ENCODE assay signal across 17 mouse cellular contexts in genomic region chr2:132589906-132590538, GRCm38 (mm10). TPM values are rescaled to one million over a fixed set of nuclear protein-coding genes. Genes with fewer than 3 reads are reported as not detected.
DNase-seq lines count a peak whose midpoint lies in the region; ATAC-seq and TF ChIP-seq lines count a peak whose summit lies in the region.
"Had no signal": no experiment of that assay in that cellular context is flagged by ENCODE, and none has a peak within 500 bp of the region (broad histone marks: within the 10 kb centered on the region; RNA-seq: fewer than 3 reads in every experiment).

No protein-coding gene starts in this region.

- no peak overlapping the region for H3K27ac ChIP-seq in kidney, embryonic 16.5 days (ENCODE audit: low read length)
- H3K27ac ChIP-seq in liver, embryonic 16.5 days (ENCODE audit: low read length): no peak overlapping the region
- peak overlapping the region; percentile 80 for H3K27ac ChIP-seq in heart, embryonic 12.5 days (ENCODE audit: poor library complexity, severe bottlenecking)
- no peak overlapping the region for H3K27ac ChIP-seq in limb, embryonic 14.5 days (replicated peaks; ENCODE audit: low read depth, low read length)
- H3K27ac ChIP-seq: forebrain, embryonic 13.5 days; hindbrain, embryonic 15.5 days; limb, embryonic 12.5 days had no signal

- DNase-seq in kidney, postnatal 36 days: no peak
- no peak for DNase-seq in liver
- no peak for DNase-seq in limb, embryonic 14.5 days (ENCODE audit: low spot score)
- DNase-seq in frontal cortex, postnatal 36 days (ENCODE audit: low spot score in 2 of 2): no peak
- no peak for DNase-seq in adrenal gland, adult (ENCODE audit: inconsistent age in 2 of 2, low spot score in 1 of 2)
- DNase-seq: adrenal gland, postnatal 14 days; cerebellum, adult 11-12 months; cerebellum, postnatal 36 days; right cerebral cortex, adult 18-20 months had no signal

- TF ChIP-seq POLR2A in limb, embryonic 14.5 days (IDR thresholded peaks at IDR 0.05; ENCODE audit: borderline replicate concordance, extremely low read depth, insufficient read depth, insufficient read length): no peak

- WGBS in kidney, embryonic 16.5 days: 40% methylated on average over 6 of the region's 6 CpGs
- WGBS in liver, embryonic 16.5 days (ENCODE audit: insufficient replicate concordance): 53% methylated on average over 6 of the region's 6 CpGs
- WGBS in heart, embryonic 12.5 days: 52% methylated on average over 6 of the region's 6 CpGs
- WGBS in limb, embryonic 14.5 days: 43% methylated on average over 6 of the region's 6 CpGs

- H3K9me3 ChIP-seq in kidney, embryonic 16.5 days (ENCODE audit: low read length): no peaks in the 10 kb centered on the region
- no peaks in the 10 kb centered on the region for H3K9me3 ChIP-seq in liver, embryonic 16.5 days (replicated peaks; ENCODE audit: control insufficient read depth, low read length)
- H3K9me3 ChIP-seq in heart, embryonic 12.5 days (replicated peaks): no peaks in the 10 kb centered on the region
- no peaks in the 10 kb centered on the region for H3K9me3 ChIP-seq in limb, embryonic 14.5 days (ENCODE audit: control insufficient read depth, low read length)
- H3K9me3 ChIP-seq: forebrain, embryonic 13.5 days; hindbrain, embryonic 15.5 days; limb, embryonic 12.5 days had no signal

- no peaks in the 10 kb centered on the region for H3K36me3 ChIP-seq in kidney, embryonic 16.5 days (ENCODE audit: insufficient read depth, low read length)
- H3K36me3 ChIP-seq in liver, embryonic 16.5 days (ENCODE audit: control insufficient read depth, insufficient read depth): no peaks in the 10 kb centered on the region
- no peaks in the 10 kb centered on the region for H3K36me3 ChIP-seq in heart, embryonic 12.5 days
- no peaks in the 10 kb centered on the region for H3K36me3 ChIP-seq in limb, embryonic 14.5 days (ENCODE audit: control insufficient read depth, insufficient read depth, low read length)
- H3K36me3 ChIP-seq: hindbrain, embryonic 15.5 days; limb, embryonic 12.5 days had no signal

- H3K27me3 ChIP-seq in kidney, embryonic 16.5 days (ENCODE audit: insufficient read depth, low read length): no peaks in the 10 kb centered on the region
- no peaks in the 10 kb centered on the region for H3K27me3 ChIP-seq in liver, embryonic 16.5 days (ENCODE audit: control insufficient read depth, insufficient read depth, low read depth, low read length)
- no peaks in the 10 kb centered on the region for H3K27me3 ChIP-seq in heart, embryonic 12.5 days (replicated peaks)
- H3K27me3 ChIP-seq in limb, embryonic 14.5 days (ENCODE audit: control insufficient read depth, insufficient read depth, low read length): no peaks in the 10 kb centered on the region
- H3K27me3 ChIP-seq: forebrain, embryonic 13.5 days; hindbrain, embryonic 15.5 days; limb, embryonic 12.5 days had no signal

- peak; percentile 35; the same call in 1 of the 2 replicates for ATAC-seq in kidney, embryonic 16.5 days (ENCODE audit: low FRiP score, low TSS enrichment)
- peak; percentile 30; the same call in 1 of the 2 replicates for ATAC-seq in liver, embryonic 16.5 days (ENCODE audit: low read depth)
- ATAC-seq in heart, embryonic 12.5 days (ENCODE audit: insufficient number of reproducible peaks, low FRiP score): peak; percentile 66; the same call in 1 of the 2 replicates
- ATAC-seq in limb, embryonic 14.5 days (ENCODE audit: low FRiP score, low read depth): peak; percentile 37; the same call in 1 of the 2 replicates
- ATAC-seq: forebrain, embryonic 13.5 days; intestine, postnatal 0 days; lung, postnatal 0 days had no signal

- peaks cover 3% of the 10 kb centered on the region; the same call in 1 of the 2 replicates for H3K4me1 ChIP-seq in kidney, embryonic 16.5 days (ENCODE audit: insufficient read depth, low read length)
- no peaks in the 10 kb centered on the region for H3K4me1 ChIP-seq in liver, embryonic 16.5 days (ENCODE audit: control insufficient read depth, low read depth, low read length)
- H3K4me1 ChIP-seq in heart, embryonic 12.5 days (replicated peaks): peaks cover 10% of the 10 kb centered on the region; the same call in 1 of the 2 replicates
- no peaks in the 10 kb centered on the region; the same call in 1 of the 2 replicates for H3K4me1 ChIP-seq in limb, embryonic 14.5 days (ENCODE audit: control insufficient read depth, insufficient read depth, low read length)
- H3K4me1 ChIP-seq: forebrain, embryonic 13.5 days; hindbrain, embryonic 15.5 days had no signal

- no peak overlapping the region for H3K4me3 ChIP-seq in kidney, embryonic 16.5 days (ENCODE audit: low read length)
- no peak overlapping the region for H3K4me3 ChIP-seq in liver, embryonic 16.5 days (ENCODE audit: low read depth, low read length)
- H3K4me3 ChIP-seq in heart, embryonic 12.5 days: no peak overlapping the region
- no peak overlapping the region for H3K4me3 ChIP-seq in limb, embryonic 14.5 days (replicated peaks; ENCODE audit: low read length)
- H3K4me3 ChIP-seq: forebrain, embryonic 13.5 days; hindbrain, embryonic 15.5 days; limb, embryonic 12.5 days had no signal

- no peak overlapping the region for H3K4me2 ChIP-seq in kidney, embryonic 16.5 days (replicated peaks; ENCODE audit: low read depth, low read length)
- H3K4me2 ChIP-seq in liver, embryonic 16.5 days (ENCODE audit: low read depth, low read length): no peak overlapping the region
- no peak overlapping the region for H3K4me2 ChIP-seq in heart, embryonic 12.5 days
- H3K4me2 ChIP-seq in limb, embryonic 14.5 days (replicated peaks; ENCODE audit: low read depth, low read length, severe bottlenecking): no peak overlapping the region
- H3K4me2 ChIP-seq: forebrain, embryonic 13.5 days; hindbrain, embryonic 15.5 days; limb, embryonic 12.5 days had no signal

- no peak overlapping the region for H3K9ac ChIP-seq in kidney, embryonic 16.5 days (replicated peaks; ENCODE audit: low read length)
- H3K9ac ChIP-seq in liver, embryonic 16.5 days (ENCODE audit: low read depth, low read length): no peak overlapping the region
- H3K9ac ChIP-seq in heart, embryonic 12.5 days: no peak overlapping the region
- no peak overlapping the region for H3K9ac ChIP-seq in limb, embryonic 14.5 days (ENCODE audit: low read depth, low read length, severe bottlenecking)
- H3K9ac ChIP-seq: forebrain, embryonic 13.5 days; hindbrain, embryonic 15.5 days; limb, embryonic 12.5 days had no signal

RNA-seq across cellular contexts. Expression of gene Gpcpd1, which starts 2.5 kb away (rescaled TPM):
- 25.6 and 30.8 TPM in 2 replicates for polyA plus RNA-seq in kidney, embryonic 16.5 days (2015; fragmentation: Nextera tagmentation; extraction: Ambion mirVana)
- 69.8 and 70.6 TPM in 2 replicates for polyA plus RNA-seq in liver, embryonic 16.5 days (2015; fragmentation: Nextera tagmentation; extraction: Ambion mirVana)
- polyA plus RNA-seq in heart, embryonic 12.5 days (2016; fragmentation: Nextera tagmentation; extraction: Ambion mirVana): 42.1 and 47.6 TPM in 2 replicates
- 32.5 and 34.6 TPM in 2 replicates for polyA plus RNA-seq in limb, embryonic 14.5 days (2012; rRNA removed)
- polyA plus RNA-seq in limb, embryonic 14.5 days (2014; fragmentation: Nextera tagmentation; extraction: Ambion mirVana): 41.7 and 43.4 TPM in 2 replicates
